Mouse (Mus musculus): ENCODE results near the gene Glod5.
A peak's percentile ranks its signal among the peaks of the same experiment; 100 is the strongest.
"Not testable (repeated sequence)": the region's sequence is repeated elsewhere in the genome, so short reads cannot be mapped to it uniquely, and the experiment has no call there.

The Glod5 gene

GRCm38 (mm10) chrX:8018286-8018685 is at the start of gene Glod5:
Gene Glod5 (minus strand): TSS chrX:8018492.
- no peak for DNase-seq (ENCODE audit: low spot score in 2 of 2)

GRCm38 (mm10) chrX:8051044-8051781 is 32.9 kb upstream of the Glod5 start:
- not testable (repeated sequence) for DNase-seq (ENCODE audit: low spot score in 2 of 2)

GRCm38 (mm10) chrX:8033009-8033408 is 14.7 kb upstream of the Glod5 start:
- DNase-seq (ENCODE audit: low spot score in 2 of 2), result no peak

- DNase-seq (ENCODE audit: low spot score in 2 of 2), result no peak
Observed at GRCm38 (mm10) chrX:8026811-8027210, 8.5 kb upstream of the Glod5 start.

- no peak for DNase-seq (ENCODE audit: low spot score in 2 of 2)
Observed at GRCm38 (mm10) chrX:8024795-8025194, 6.5 kb upstream of the Glod5 start.

GRCm38 (mm10) chrX:8020111-8020778 is 2.0 kb upstream of the Glod5 start:
- DNase-seq (ENCODE audit: low spot score in 2 of 2), result no peak

- peak in 1 of 2 experiments; percentile 5 for DNase-seq (ENCODE audit: low spot score in 2 of 2)
Observed at GRCm38 (mm10) chrX:8017142-8017541, 1.1 kb downstream of the Glod5 start.

GRCm38 (mm10) chrX:8015675-8016074 is 2.6 kb downstream of the Glod5 start:
- DNase-seq (ENCODE audit: low spot score in 2 of 2), result not testable (repeated sequence)

- DNase-seq (ENCODE audit: low spot score in 2 of 2), result no peak
Observed at GRCm38 (mm10) chrX:8013569-8014314, 4.5 kb downstream of the Glod5 start.

- DNase-seq (ENCODE audit: low spot score in 2 of 2), result no peak
Observed at GRCm38 (mm10) chrX:8013157-8013556, 5.1 kb downstream of the Glod5 start.

- DNase-seq (ENCODE audit: low spot score in 2 of 2), result not testable (repeated sequence)
Observed at GRCm38 (mm10) chrX:8009356-8009755, 8.9 kb downstream of the Glod5 start.

- no peak for DNase-seq (ENCODE audit: low spot score in 2 of 2)
Observed at GRCm38 (mm10) chrX:8008543-8008942, 9.7 kb downstream of the Glod5 start.

- no peak for DNase-seq (ENCODE audit: low spot score in 2 of 2)
Observed at GRCm38 (mm10) chrX:8002971-8003370, 15.3 kb downstream of the Glod5 start.

- no peak for DNase-seq (ENCODE audit: low spot score in 2 of 2)
Observed at GRCm38 (mm10) chrX:8002001-8002400, 16.3 kb downstream of the Glod5 start.

- DNase-seq (ENCODE audit: low spot score in 2 of 2), result no peak
Observed at GRCm38 (mm10) chrX:8000546-8001192, 17.6 kb downstream of the Glod5 start.

GRCm38 (mm10) chrX:7993068-7993735 is 25.1 kb downstream of the Glod5 start:
- DNase-seq (ENCODE audit: low spot score in 2 of 2), result no peak

- DNase-seq (ENCODE audit: low spot score in 2 of 2), result no peak
Observed at GRCm38 (mm10) chrX:7992379-7993067, 25.8 kb downstream of the Glod5 start.

GRCm38 (mm10) chrX:7981368-7981767 is 36.9 kb downstream of the Glod5 start:
- DNase-seq (ENCODE audit: low spot score in 2 of 2), result no peak

- DNase-seq (ENCODE audit: low spot score in 2 of 2), result no peak
Observed at GRCm38 (mm10) chrX:7977892-7978291, 40.4 kb downstream of the Glod5 start, which contains the start of gene Gata1. Gene Gata1 (minus strand): TSS chrX:7978071.

- DNase-seq (ENCODE audit: low spot score in 2 of 2), result no peak
Observed at GRCm38 (mm10) chrX:7971292-7971691, 47.0 kb downstream of the Glod5 start.

GRCm38 (mm10) chrX:7968899-7969298 is 49.4 kb downstream of the Glod5 start:
- no peak for DNase-seq (ENCODE audit: low spot score in 2 of 2)

Measured in heart, adult 9 months (tissue).